Mouse (Mus musculus) forebrain, embryonic 13.5 days (tissue): ENCODE data around the gene Acss3. TPM values are rescaled to one million over a fixed set of nuclear protein-coding genes. Genes with fewer than 3 reads are reported as not detected.

ENCODE experiments used
- ATAC-seq: fragments of 200-750 bp; cut with Nextera tagmentation; 2 replicates; pipeline ENCODE4 v1.8.0; 2017
- H3K27ac ChIP-seq: fragments of 300-500 bp; sonication (generic); 2 replicates; pipeline ENCODE4 v1.5.1; 2015; ENCODE audit warnings: inconsistent platforms, mild to moderate bottlenecking, moderate library complexity
- H3K27me3 ChIP-seq: fragments of 300-500 bp; sonication (generic); 2 replicates; pipeline ENCODE4 v1.6.1; 2015; ENCODE audit warnings: mild to moderate bottlenecking, inconsistent platforms
- H3K36me3 ChIP-seq: fragments of 300-500 bp; sonication (generic); 2 replicates; pipeline ENCODE4 v1.6.1; 2015; ENCODE audit warnings: mild to moderate bottlenecking, inconsistent platforms; ENCODE audit not compliant: poor library complexity, severe bottlenecking
- H3K4me1 ChIP-seq: fragments of 300-500 bp; sonication (generic); 2 replicates; pipeline ENCODE4 v1.6.1; 2015; ENCODE audit warnings: inconsistent platforms
- H3K4me2 ChIP-seq: fragments of 300-500 bp; sonication (generic); 2 replicates; pipeline ENCODE4 v1.6.1; 2015; ENCODE audit warnings: inconsistent platforms, mild to moderate bottlenecking, moderate library complexity
- H3K4me3 ChIP-seq: fragments of 300-500 bp; sonication (generic); 2 replicates; pipeline ENCODE4 v1.5.1; 2015; ENCODE audit warnings: mild to moderate bottlenecking, inconsistent platforms
- H3K9ac ChIP-seq: fragments of 300-500 bp; sonication (generic); 2 replicates; pipeline ENCODE4 v1.6.1; 2015; ENCODE audit warnings: mild to moderate bottlenecking, inconsistent platforms
- H3K9me3 ChIP-seq: fragments of 300-500 bp; sonication (generic); replicated peaks from 2 replicates; pipeline ENCODE4 v1.6.1; 2016; ENCODE audit warnings: inconsistent platforms
- WGBS: fragments of 180-500 bp; shearing (Covaris S2); methylation state at CpG from one replicate; pipeline ENCODE4 v1.1.7; 2015; 5-methylcytosine and 5-hydroxymethylcytosine counted together
- polyA plus RNA-seq: library from polyadenylated mRNA; unstranded; fragments of >200 nt; fragmentation: Nextera tagmentation; extraction: Ambion mirVana; gene quantifications from 2 replicates; pipeline ENCODE4 v1.2.1, GENCODE M21; 2015

The Acss3 gene
- polyA plus RNA-seq, result 0.58 and 0.91 TPM in 2 replicates

DNA sequence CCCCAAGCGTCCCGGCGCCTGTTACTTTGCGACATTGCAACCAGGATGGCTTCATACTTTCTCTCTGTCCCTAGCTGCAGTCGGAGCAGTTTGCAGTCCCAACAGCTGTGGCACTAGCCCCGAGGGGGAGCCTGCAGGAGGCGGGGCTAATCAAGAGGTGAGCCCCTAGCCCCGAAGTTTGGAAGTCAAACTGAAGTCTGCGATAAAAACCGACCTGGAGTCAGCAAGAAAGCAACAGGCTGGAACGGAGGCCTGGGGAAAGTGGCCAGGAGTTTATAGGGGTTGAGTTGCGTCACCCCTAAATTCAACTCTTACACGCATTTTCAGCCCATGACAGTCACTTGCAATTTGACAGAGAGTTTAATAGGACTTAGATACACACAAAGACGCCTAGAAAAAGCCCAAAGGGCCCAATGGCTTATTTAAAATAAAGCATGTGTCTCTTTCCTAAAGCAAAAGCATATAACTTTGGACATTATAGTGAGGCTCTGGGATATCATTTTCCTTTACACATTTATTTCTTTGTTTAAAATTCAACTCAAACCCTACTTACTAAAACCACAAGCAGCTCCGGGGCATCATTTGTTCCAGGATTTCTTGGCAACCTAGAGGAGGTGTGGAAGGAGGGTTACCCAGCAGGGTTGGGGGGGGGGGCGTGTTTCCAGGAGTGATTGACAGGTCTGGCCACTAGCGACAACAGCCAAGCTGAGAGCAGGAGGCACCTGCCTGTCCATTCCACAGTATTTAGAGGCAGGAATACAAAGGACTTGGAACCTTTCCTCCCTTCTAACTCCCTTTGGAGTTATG, at the start of gene Acss3:
TSS of gene Acss3 (minus strand) at position 140 of the 807 bp plus-strand sequence.
- ATAC-seq, result peak; percentile 94
- H3K9ac ChIP-seq, result peak within 1 kb of the TSS; percentile 54
- peak within 1 kb of the TSS; percentile 40 for H3K4me3 ChIP-seq
- H3K4me2 ChIP-seq, result peak within 1 kb of the TSS; percentile 62
- no peak within 1 kb of the TSS for H3K27ac ChIP-seq
- no peaks in the 10 kb centered on the region for H3K36me3 ChIP-seq
- WGBS, result 1% methylated on average over 17 of the region's 17 CpGs
- peaks cover 17% of the 10 kb centered on the region for H3K4me1 ChIP-seq
- no peaks in the 10 kb centered on the region for H3K9me3 ChIP-seq
- no peaks in the 10 kb centered on the region for H3K27me3 ChIP-seq

DNA sequence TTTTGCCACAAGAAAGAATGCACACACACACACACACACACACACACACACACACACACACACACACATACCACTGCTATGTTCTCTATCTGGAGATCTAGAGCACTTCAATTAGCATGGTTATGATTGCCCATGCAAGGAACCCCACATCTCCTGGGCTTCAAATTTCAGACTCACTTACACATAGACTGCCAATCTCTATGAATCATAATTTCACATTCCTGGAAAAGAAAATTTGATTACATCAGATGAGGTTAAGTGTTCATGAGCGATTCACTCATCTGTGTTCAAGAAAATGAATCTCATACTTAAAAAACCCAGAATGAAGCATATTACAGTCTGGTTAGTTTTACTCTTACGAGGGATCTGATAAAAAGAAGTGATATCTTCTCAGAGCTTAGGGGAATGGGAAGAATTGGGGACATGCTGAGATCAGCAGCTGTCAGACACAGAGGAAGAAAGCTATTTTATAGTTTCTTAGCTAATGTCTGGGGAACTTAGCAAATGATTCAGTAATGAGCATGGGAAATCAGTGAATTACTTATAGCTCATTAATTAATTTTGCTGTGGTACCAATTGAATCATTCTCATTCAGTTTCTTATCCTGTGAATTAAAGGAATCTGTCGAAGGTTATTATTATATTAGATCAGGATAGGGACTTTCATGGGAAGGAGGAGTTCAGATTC, 48.7 kb upstream of the Acss3 start:
- no peak overlapping the region for H3K27ac ChIP-seq
- H3K4me1 ChIP-seq, result no peaks in the 10 kb centered on the region
- no peak for ATAC-seq
- no peaks in the 10 kb centered on the region for H3K9me3 ChIP-seq
- no peaks in the 10 kb centered on the region for H3K36me3 ChIP-seq
- no peak overlapping the region for H3K4me3 ChIP-seq
- no peak overlapping the region for H3K9ac ChIP-seq
- WGBS, result 71% methylated on average over 3 of the region's 3 CpGs
- H3K27me3 ChIP-seq, result no peaks in the 10 kb centered on the region
- H3K4me2 ChIP-seq, result no peak overlapping the region

DNA sequence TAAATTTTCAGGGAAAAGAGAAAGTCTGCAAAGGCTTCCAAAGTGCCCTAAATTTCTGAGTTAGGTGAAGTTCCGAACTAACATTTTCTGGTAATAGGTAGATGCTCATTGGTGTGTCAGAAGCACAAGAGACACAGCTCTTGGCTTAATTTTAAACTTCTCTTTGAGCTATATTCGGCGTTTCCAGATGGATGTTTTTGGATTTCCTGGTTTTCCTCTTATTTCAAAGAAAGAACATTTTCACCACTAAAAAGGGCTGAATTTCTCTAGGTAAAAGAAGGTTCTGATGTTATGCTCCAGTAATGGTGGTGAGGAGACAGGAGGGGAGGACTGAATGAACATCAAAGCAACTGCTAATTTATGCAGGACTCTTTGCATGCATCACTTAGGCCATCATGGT, 43.0 kb upstream of the Acss3 start:
- Histone ChIP-seq H3K27ac (no peak overlapping the region), H3K4me3 (no peak overlapping the region), H3K36me3 (no peaks in the 10 kb centered on the region), H3K9ac (no peak overlapping the region), H3K4me1 (no peaks in the 10 kb centered on the region), H3K9me3 (no peaks in the 10 kb centered on the region), H3K27me3 (no peaks in the 10 kb centered on the region), H3K4me2 (no peak overlapping the region)
- no peak for ATAC-seq
- WGBS, result 91% methylated on average over 3 of the region's 3 CpGs

DNA sequence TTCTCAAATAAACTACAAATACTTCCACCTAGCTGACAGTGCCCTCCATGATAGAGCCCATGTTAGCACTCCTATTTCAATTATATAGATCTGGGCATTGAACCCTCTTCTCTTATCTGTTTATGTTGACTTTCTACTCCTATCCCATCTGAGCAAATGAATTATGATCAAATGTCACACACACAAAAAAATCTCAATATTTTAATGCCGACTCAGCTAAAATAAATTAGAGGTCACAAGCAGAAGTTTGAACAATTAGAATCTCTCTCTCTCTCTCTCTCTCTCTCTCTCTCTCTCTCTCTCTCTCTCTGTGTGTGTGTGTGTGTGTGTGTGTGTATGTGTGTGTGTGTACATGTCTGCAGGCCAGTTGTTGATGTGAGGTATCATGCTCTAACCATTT, 25.3 kb upstream of the Acss3 start:
- ATAC-seq, result no peak
- H3K27me3 ChIP-seq, result no peaks in the 10 kb centered on the region
- no peaks in the 10 kb centered on the region for H3K4me1 ChIP-seq
- no peaks in the 10 kb centered on the region for H3K36me3 ChIP-seq
- WGBS, result 97% methylated on average over 1 of the region's 1 CpGs
- H3K9ac ChIP-seq, result no peak overlapping the region
- no peak overlapping the region for H3K4me3 ChIP-seq
- H3K9me3 ChIP-seq, result no peaks in the 10 kb centered on the region
- H3K27ac ChIP-seq, result no peak overlapping the region
- no peak overlapping the region for H3K4me2 ChIP-seq

DNA sequence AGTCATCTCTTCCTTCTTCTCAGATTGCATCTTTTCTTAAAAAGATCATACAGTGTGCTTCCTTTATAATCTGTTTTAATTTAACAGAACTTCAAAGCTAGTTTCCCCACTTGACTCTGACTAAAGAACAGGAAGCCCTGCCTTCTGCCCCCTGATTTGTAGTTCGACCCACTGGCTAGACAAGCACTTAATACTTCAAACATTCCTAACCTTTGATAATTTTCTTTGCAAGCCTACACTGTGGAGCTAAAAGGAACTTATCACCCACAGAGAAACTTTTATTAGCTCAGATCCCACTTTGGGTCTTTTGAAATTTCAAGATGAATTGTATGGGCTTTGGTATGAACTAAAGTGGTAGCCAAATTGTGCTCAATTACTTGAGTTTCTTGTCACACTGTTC, 20.5 kb upstream of the Acss3 start:
- H3K9me3 ChIP-seq, result no peaks in the 10 kb centered on the region
- H3K27me3 ChIP-seq, result no peaks in the 10 kb centered on the region
- WGBS, result 62% methylated on average over 1 of the region's 1 CpGs
- H3K27ac ChIP-seq, result no peak overlapping the region
- no peak for ATAC-seq
- no peak overlapping the region for H3K4me2 ChIP-seq
- no peak overlapping the region for H3K4me3 ChIP-seq
- H3K9ac ChIP-seq, result no peak overlapping the region
- H3K4me1 ChIP-seq, result no peaks in the 10 kb centered on the region
- H3K36me3 ChIP-seq, result no peaks in the 10 kb centered on the region

DNA sequence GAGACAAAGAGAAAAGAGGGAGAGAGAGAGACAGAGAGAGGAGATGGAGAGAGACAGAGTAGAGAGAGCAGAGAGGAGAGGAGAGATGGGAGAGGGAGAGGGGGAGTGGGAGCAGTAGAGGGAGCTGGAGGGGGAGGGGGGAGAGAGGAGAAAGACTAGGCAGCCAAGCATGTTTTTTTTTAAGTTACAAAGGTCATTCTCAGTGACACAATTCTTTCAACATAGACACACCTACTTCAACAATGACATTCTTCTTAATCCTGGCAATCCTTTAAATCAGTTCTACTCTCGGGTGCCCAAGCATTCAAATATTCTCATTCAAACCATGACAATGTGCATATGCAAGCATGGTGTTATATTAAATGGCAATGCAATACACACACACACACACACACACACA, 19.4 kb upstream of the Acss3 start:
- Histone ChIP-seq H3K4me1 (no peaks in the 10 kb centered on the region), H3K4me2 (no peak overlapping the region), H3K27ac (no peak overlapping the region), H3K9ac (no peak overlapping the region), H3K4me3 (no peak overlapping the region), H3K36me3 (no peaks in the 10 kb centered on the region), H3K9me3 (no peaks in the 10 kb centered on the region), H3K27me3 (no peaks in the 10 kb centered on the region)
- ATAC-seq, result no peak
- WGBS, result 25% methylated on average over 1 of the region's 1 CpGs

DNA sequence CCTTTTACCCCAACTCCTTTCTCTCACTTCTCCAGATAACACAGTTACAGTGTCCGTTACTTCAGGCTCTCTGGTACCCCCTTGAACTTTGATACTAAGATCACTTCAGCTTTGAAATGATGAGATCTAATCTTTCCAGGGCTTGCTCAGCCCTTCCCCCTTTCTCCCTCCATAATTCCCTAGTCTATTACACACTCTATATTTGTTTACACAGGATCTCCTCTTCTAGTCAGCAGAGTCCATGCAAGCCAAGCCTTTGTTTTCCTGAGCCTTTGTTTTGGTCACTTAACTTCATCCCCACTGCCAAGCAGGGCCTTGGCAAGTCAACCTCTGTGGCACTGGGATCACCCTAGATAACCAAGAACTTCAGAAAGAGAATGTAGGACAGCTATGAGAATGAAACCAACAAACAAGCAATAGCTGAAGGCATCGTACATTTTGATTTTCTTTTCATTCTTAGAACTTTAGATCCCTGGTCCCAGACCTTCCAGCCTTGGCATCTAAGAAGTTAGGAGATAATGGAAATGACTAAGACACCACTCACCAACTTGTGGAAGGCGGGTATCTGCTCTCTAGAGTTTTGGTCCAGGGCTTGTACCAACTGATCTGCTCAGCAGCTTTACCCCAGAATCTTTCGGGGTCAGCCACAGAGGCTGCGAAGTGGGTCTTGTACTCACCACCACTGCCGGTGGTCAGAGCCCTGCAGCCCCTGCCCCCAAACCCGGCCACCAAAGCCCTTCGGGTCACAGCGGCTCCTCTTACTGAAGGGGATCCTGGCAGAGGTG, 532 bp downstream of the Acss3 start:
- H3K27ac ChIP-seq, result no peak overlapping the region
- no peaks in the 10 kb centered on the region for H3K36me3 ChIP-seq
- H3K4me3 ChIP-seq, result peak overlapping the region; percentile 40
- WGBS, result 11% methylated on average over 9 of the region's 9 CpGs
- H3K9me3 ChIP-seq, result no peaks in the 10 kb centered on the region
- peaks cover 17% of the 10 kb centered on the region for H3K4me1 ChIP-seq
- H3K27me3 ChIP-seq, result no peaks in the 10 kb centered on the region
- peak overlapping the region; percentile 54 for H3K9ac ChIP-seq
- ATAC-seq, result no peak; the same call in none of the 2 replicates
- H3K4me2 ChIP-seq, result peak overlapping the region; percentile 62

DNA sequence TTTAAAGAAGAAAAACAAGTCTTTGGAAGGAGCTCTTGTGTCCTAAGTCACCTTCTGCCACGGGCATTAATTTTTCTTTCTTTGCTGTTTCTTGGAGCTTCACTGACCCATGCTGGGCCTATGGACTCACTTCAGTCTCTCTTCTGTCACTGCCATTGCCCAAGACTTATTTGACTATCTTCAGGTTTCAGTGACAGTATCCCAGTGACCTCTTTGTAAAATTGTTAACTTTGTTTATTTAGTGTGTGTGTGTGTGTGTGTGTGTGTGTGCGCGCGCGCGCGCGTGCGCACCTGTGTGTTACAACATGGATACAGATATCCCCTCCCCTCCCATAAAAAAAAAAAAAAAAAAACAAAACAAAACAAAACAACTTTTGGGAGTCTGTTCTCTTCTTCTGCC, 2.2 kb downstream of the Acss3 start:
- no peak for ATAC-seq
- no peak overlapping the region for H3K9ac ChIP-seq
- H3K27me3 ChIP-seq, result no peaks in the 10 kb centered on the region
- H3K9me3 ChIP-seq, result no peaks in the 10 kb centered on the region
- H3K4me2 ChIP-seq, result no peak overlapping the region
- H3K36me3 ChIP-seq, result no peaks in the 10 kb centered on the region
- no peak overlapping the region for H3K4me3 ChIP-seq
- no peak overlapping the region for H3K27ac ChIP-seq
- 97% methylated on average over 9 of the region's 9 CpGs for WGBS
- peaks cover 18% of the 10 kb centered on the region for H3K4me1 ChIP-seq

DNA sequence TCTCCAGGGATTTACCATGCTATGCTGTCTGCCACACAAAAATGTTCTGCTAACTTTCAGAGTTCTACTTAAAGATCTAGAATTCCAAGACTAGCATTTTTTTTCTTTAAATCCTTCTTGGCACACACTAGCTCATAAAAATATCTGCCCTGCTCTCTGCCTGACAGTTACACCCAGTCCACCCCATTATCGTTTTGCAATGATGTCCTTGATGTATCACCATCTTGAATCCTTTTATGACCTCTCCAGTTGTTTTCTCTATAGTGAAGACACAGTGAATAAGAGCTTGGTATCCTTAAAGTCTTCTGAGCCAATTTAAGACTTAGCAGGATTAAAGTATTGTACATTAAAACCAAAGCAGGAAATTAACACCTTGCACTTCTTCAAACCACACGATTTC, 4.3 kb downstream of the Acss3 start:
- no peaks in the 10 kb centered on the region for H3K9me3 ChIP-seq
- no peak for ATAC-seq
- no peaks in the 10 kb centered on the region for H3K36me3 ChIP-seq
- H3K4me1 ChIP-seq, result peaks cover 19% of the 10 kb centered on the region
- H3K27me3 ChIP-seq, result no peaks in the 10 kb centered on the region
- WGBS, result 88% methylated on average over 2 of the region's 2 CpGs
- no peak overlapping the region for H3K9ac ChIP-seq
- H3K27ac ChIP-seq, result no peak overlapping the region
- no peak overlapping the region for H3K4me2 ChIP-seq
- H3K4me3 ChIP-seq, result no peak overlapping the region

DNA sequence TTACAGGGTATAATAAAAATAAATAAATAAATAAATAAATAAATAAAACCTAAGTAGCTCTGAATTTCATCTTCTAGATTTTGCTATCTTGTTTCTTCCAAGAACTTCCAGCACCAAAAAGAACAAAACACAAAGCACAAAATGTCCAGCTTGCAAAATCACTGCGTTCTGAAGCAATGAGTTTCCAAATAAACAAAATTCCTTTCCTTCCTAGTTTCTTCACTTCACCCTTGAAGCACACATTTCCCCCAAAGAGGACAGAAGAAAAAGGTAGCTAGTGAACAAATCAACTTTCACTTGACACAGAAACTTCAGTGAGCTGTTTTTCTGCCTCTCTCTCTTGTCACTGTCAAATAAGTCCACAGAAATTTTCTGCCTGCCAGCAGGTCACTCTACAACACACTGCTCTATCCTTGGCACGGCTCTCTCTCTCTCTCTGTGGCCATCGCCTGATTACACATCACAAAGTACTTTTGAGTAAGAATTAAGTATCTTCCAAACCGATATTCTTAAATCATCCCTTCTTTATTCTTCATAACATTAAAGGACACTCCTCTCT, 6.7 kb downstream of the Acss3 start:
- Histone ChIP-seq H3K4me2 (no peak overlapping the region), H3K4me3 (no peak overlapping the region), H3K27me3 (no peaks in the 10 kb centered on the region), H3K36me3 (no peaks in the 10 kb centered on the region), H3K4me1 (peaks cover 5% of the 10 kb centered on the region; the same call in 1 of the 2 replicates), H3K9me3 (no peaks in the 10 kb centered on the region), H3K27ac (no peak overlapping the region), H3K9ac (no peak overlapping the region)
- ATAC-seq, result no peak
- WGBS, result 63% methylated on average over 4 of the region's 4 CpGs

DNA sequence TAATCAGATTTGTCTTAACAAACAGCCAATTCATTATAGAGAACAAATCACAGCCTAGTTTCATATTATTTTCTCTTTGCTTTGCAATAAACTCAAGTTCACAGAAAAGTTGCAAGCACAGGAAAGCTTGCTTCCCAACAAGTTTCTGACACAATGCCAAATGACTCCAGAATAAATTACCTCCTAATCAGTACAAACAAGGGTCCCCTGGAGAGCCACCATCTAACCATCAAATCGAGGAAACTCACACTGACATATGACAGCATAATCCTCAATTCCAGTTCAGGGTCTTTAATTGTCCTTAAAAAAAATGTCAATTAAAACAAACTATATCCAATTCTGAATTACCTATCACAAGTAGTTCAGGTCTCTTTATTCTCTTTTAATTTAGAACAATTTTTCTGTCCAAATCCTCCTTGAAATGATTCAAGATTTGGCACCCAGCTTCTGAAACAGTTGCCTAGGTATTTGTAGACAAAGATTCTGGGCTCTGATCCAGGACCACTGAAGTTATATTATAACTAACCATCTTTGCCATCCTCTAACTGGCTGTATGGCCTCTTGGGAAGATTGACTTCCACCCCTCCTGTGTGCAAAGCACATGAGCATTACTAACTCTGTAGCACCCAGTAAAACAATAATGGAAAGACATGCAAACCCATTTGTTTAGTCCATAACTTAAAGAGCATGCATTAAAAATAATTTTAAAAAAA, 7.4 kb downstream of the Acss3 start:
- H3K27me3 ChIP-seq, result no peaks in the 10 kb centered on the region
- H3K9me3 ChIP-seq, result no peaks in the 10 kb centered on the region
- peaks cover 5% of the 10 kb centered on the region; the same call in 1 of the 2 replicates for H3K4me1 ChIP-seq
- no peak overlapping the region for H3K4me3 ChIP-seq
- H3K36me3 ChIP-seq, result no peaks in the 10 kb centered on the region
- ATAC-seq, result peak; percentile 65
- H3K4me2 ChIP-seq, result no peak overlapping the region
- 13% methylated on average over 1 of the region's 1 CpGs for WGBS
- H3K27ac ChIP-seq, result no peak overlapping the region
- H3K9ac ChIP-seq, result no peak overlapping the region
